Mouse (Mus musculus) bone marrow, adult 2 months (tissue): Measurements from ENCODE around the gene Wfdc18. TPM values are rescaled to one million over a fixed set of nuclear protein-coding genes. Genes with fewer than 3 reads are reported as not detected.

Experiments
- H3K27ac ChIP-seq: fragments of 200-500 bp; 2 replicates; pipeline ENCODE4 v1.5.1; 2012; ENCODE audit warnings: low read depth, mild to moderate bottlenecking, control low read depth, inconsistent platforms, low read length; ENCODE audit not compliant: control insufficient read depth, poor library complexity, insufficient read depth
- H3K4me1 ChIP-seq: fragments of 200-500 bp; 2 replicates; pipeline ENCODE4 v1.6.1; 2011; ENCODE audit warnings: low read length; ENCODE audit not compliant: control insufficient read depth, insufficient read depth
- H3K4me3 ChIP-seq: fragments of 200-500 bp; replicated peaks from 2 replicates; pipeline ENCODE3; 2011; ENCODE audit warnings: mild to moderate bottlenecking, low read depth, low read length, control low read depth; ENCODE audit not compliant: control insufficient read depth
- CTCF ChIP-seq: fragments of 200-500 bp; IDR thresholded peaks from 2 replicates; pipeline ENCODE4 v1.5.1; 2011; ENCODE audit warnings: low read length, control low read depth; ENCODE audit not compliant: control insufficient read depth, insufficient read depth
- POLR2A ChIP-seq: fragments of 200-500 bp; IDR thresholded peaks from 2 replicates; pipeline ENCODE4 v1.6.1; 2011; ENCODE audit warnings: low read depth, mild to moderate bottlenecking, control low read depth, low read length, borderline replicate concordance; ENCODE audit not compliant: control insufficient read depth
- WGBS: fragments of 180-500 bp; shearing (Covaris S2); methylation state at CpG from one replicate; pipeline ENCODE4 v1.1.7; 2018; 5-methylcytosine and 5-hydroxymethylcytosine counted together
- polyA plus RNA-seq: library from polyadenylated mRNA; stranded (reverse); fragments of >200 nt; gene quantifications from 2 replicates; pipeline ENCODE4 v1.2.4, GENCODE M21; 2011; ENCODE audit warnings: low replicate concordance; ENCODE audit not compliant: missing spikeins, insufficient read depth, insufficient read length

Gene Wfdc18
- polyA plus RNA-seq, 1 experiment: not detected

- Histone ChIP-seq H3K4me1 (peaks cover 9% of the 10 kb centered on the region), H3K4me3 (peak overlapping the region; percentile 74), H3K27ac (peak overlapping the region; percentile 83)
- 42% methylated on average over 6 of the region's 6 CpGs for WGBS
- TF ChIP-seq POLR2A (no peak), CTCF (no peak)
Observed at GRCm38 (mm10) chr11:83747376-83748265, 38.8 kb downstream of the Wfdc18 start.

GRCm38 (mm10) chr11:83753581-83754181, 44.9 kb downstream of the Wfdc18 start, which contains the start of gene Heatr6:
TSS of gene Heatr6 (plus strand) at chr11:83753696.
- no peak for TF ChIP-seq CTCF
- TF ChIP-seq POLR2A: peak; percentile 18; the same call in 1 of the 2 replicates
- under 1% methylated on average over 47 of the region's 47 CpGs for WGBS
- peak within 1 kb of the TSS; percentile 88 for H3K4me3 ChIP-seq

GRCm38 (mm10) chr11:83754227-83754626, 45.4 kb downstream of the Wfdc18 start:
- Histone ChIP-seq H3K4me3 (peak overlapping the region; percentile 88), H3K4me1 (no peaks in the 10 kb centered on the region; the same call in 1 of the 2 replicates), H3K27ac (peak overlapping the region; percentile 84)
- TF ChIP-seq POLR2A (no peak), CTCF (no peak)
- WGBS: 10% methylated on average over 8 of the region's 8 CpGs

More at GRCm38 (mm10) chr11:83753581-83754181, 44.9 kb downstream of the Wfdc18 start, which contains the start of gene Heatr6:
- peak within 1 kb of the TSS; percentile 84 for H3K27ac ChIP-seq
- H3K4me1 ChIP-seq: no peaks in the 10 kb centered on the region; the same call in 1 of the 2 replicates

Other genes with a start within 250 kb of the Wfdc18 start
- 0.47 and 0.92 TPM in 2 replicates for gene Mmp28, start 245.9 kb upstream of the Wfdc18 start, polyA plus RNA-seq
- gene Taf15, start 235.9 kb upstream of the Wfdc18 start, polyA plus RNA-seq: 192 and 231 TPM in 2 replicates
- gene Heatr9, start 186.8 kb upstream of the Wfdc18 start, polyA plus RNA-seq: not detected in 2 replicates
- gene Ccl5, start 178.5 kb upstream of the Wfdc18 start, polyA plus RNA-seq: 7.6 and 22.7 TPM in 2 replicates
- gene Ccl9, start 130.4 kb upstream of the Wfdc18 start, polyA plus RNA-seq: 8.0 and 17.0 TPM in 2 replicates
- 88.2 and 218 TPM in 2 replicates for gene Ccl6, start 115.9 kb upstream of the Wfdc18 start, polyA plus RNA-seq
- not detected in 2 replicates for gene Rpl9-ps1, start 63.4 kb upstream of the Wfdc18 start, polyA plus RNA-seq
- gene Ccl3, start 59.7 kb upstream of the Wfdc18 start, polyA plus RNA-seq: 1.3 and 2.0 TPM in 2 replicates
- gene Ccl4, start 46.4 kb upstream of the Wfdc18 start, polyA plus RNA-seq: 1.5 and 2.3 TPM in 2 replicates
- 8.2 and 33.5 TPM in 2 replicates for gene Wfdc17, start 5.0 kb upstream of the Wfdc18 start, polyA plus RNA-seq
- gene Wfdc21, start 37.9 kb downstream of the Wfdc18 start, polyA plus RNA-seq: 220 and 706 TPM in 2 replicates
- gene Heatr6, start 44.7 kb downstream of the Wfdc18 start, polyA plus RNA-seq: 3.6 and 13.1 TPM in 2 replicates
- not detected in 2 replicates for gene Hnf1b, start 141.0 kb downstream of the Wfdc18 start, polyA plus RNA-seq
- 12.6 and 19.4 TPM in 2 replicates for gene Ddx52, start 233.0 kb downstream of the Wfdc18 start, polyA plus RNA-seq